Mouse (Mus musculus) kidney, postnatal 10 days (tissue): Measurements from ENCODE around the gene C9orf72.

ENCODE experiments used
- DNase-seq: peaks from one replicate; pipeline ENCODE4 v3.0.0; 2021; ENCODE audit warnings: mixed read lengths

The C9orf72 gene

GRCm38 (mm10) chr4:35175566-35175965, 50.4 kb downstream of the C9orf72 start:
- no peak for DNase-seq

- DNase-seq: no peak
Observed at GRCm38 (mm10) chr4:35173551-35173950, 52.4 kb downstream of the C9orf72 start.

GRCm38 (mm10) chr4:35172471-35172870, 53.5 kb downstream of the C9orf72 start:
- DNase-seq: no peak

- no peak for DNase-seq
Observed at GRCm38 (mm10) chr4:35169571-35170125, 56.3 kb downstream of the C9orf72 start.

- DNase-seq: no peak
Observed at GRCm38 (mm10) chr4:35167855-35168254, 58.1 kb downstream of the C9orf72 start.

GRCm38 (mm10) chr4:35165947-35166346, 60.0 kb downstream of the C9orf72 start:
- no peak for DNase-seq

- DNase-seq: no peak
Observed at GRCm38 (mm10) chr4:35165275-35165674, 60.7 kb downstream of the C9orf72 start.

- no peak for DNase-seq
Observed at GRCm38 (mm10) chr4:35157815-35158214, 68.2 kb downstream of the C9orf72 start.

GRCm38 (mm10) chr4:35156751-35157611, 69.0 kb downstream of the C9orf72 start, which contains the start of gene Mob3b:
Mob3b (minus strand) TSS chr4:35157484.
- DNase-seq: peak; percentile 95

GRCm38 (mm10) chr4:35156149-35156611, 69.8 kb downstream of the C9orf72 start:
- DNase-seq: peak; percentile 84

GRCm38 (mm10) chr4:35155132-35155922, 70.6 kb downstream of the C9orf72 start:
- DNase-seq: peak; percentile 85

GRCm38 (mm10) chr4:35154051-35154450, 71.9 kb downstream of the C9orf72 start:
- DNase-seq: no peak

- no peak for DNase-seq
Observed at GRCm38 (mm10) chr4:35151756-35152155, 74.2 kb downstream of the C9orf72 start, which contains the start of gene Ifnk. Ifnk (plus strand) TSS chr4:35152056.

GRCm38 (mm10) chr4:35150706-35151105, 75.3 kb downstream of the C9orf72 start:
- DNase-seq: no peak

- no peak for DNase-seq
Observed at GRCm38 (mm10) chr4:35148326-35148725, 77.6 kb downstream of the C9orf72 start.

- DNase-seq: no peak
Observed at GRCm38 (mm10) chr4:35146597-35146996, 79.4 kb downstream of the C9orf72 start.

- DNase-seq: no peak
Observed at GRCm38 (mm10) chr4:35145726-35146125, 80.2 kb downstream of the C9orf72 start.

- no peak for DNase-seq
Observed at GRCm38 (mm10) chr4:35143472-35144102, 82.4 kb downstream of the C9orf72 start.
